Mouse (Mus musculus) heart, adult 2 months (tissue): ENCODE data around the gene Samd4.

ENCODE experiments used
- CTCF ChIP-seq: fragments of 200-600 bp; IDR thresholded peaks from 2 replicates; pipeline ENCODE4 v1.8.1; 2022; ENCODE audit warnings: antibody characterized with exemption, mild to moderate bottlenecking, moderate library complexity
- EP300 ChIP-seq: fragments of 200-500 bp; IDR thresholded peaks from 2 replicates; pipeline ENCODE4 v1.6.1; 2011; ENCODE audit warnings: low read depth, low read length, control low read depth; ENCODE audit not compliant: insufficient read depth
- POLR2A ChIP-seq: fragments of 200-500 bp; IDR thresholded peaks from 2 replicates; pipeline ENCODE4 v1.6.1; 2011; ENCODE audit warnings: mild to moderate bottlenecking, low read depth, low read length, control low read depth; ENCODE audit not compliant: insufficient read depth

GRCm38 (mm10) chr14:46897953-46898352, 15.3 kb downstream of the Samd4 start:
- no peak for TF ChIP-seq POLR2A
- no peak for TF ChIP-seq CTCF
- TF ChIP-seq EP300 = no peak
